Mouse (Mus musculus): ENCODE results near the gene Eid3.

Eid3 gene

GRCm38 (mm10) chr10:82908526-82908925 is 42.1 kb downstream of the Eid3 start:
- DNase-seq (ENCODE audit: low read depth in 1 of 2, low spot score in 2 of 2), result no peak

- DNase-seq (ENCODE audit: low read depth in 1 of 2, low spot score in 2 of 2), result peak in 1 of 2 experiments; percentile 46
Measured at GRCm38 (mm10) chr10:82909382-82909781, 43.0 kb downstream of the Eid3 start.

- DNase-seq (ENCODE audit: low read depth in 1 of 2, low spot score in 2 of 2), result no peak
Measured at GRCm38 (mm10) chr10:82910198-82910597, 43.8 kb downstream of the Eid3 start.

GRCm38 (mm10) chr10:82913238-82913637 is 46.8 kb downstream of the Eid3 start:
- no peak for DNase-seq (ENCODE audit: low read depth in 1 of 2, low spot score in 2 of 2)

GRCm38 (mm10) chr10:82913772-82914171 is 47.3 kb downstream of the Eid3 start:
- peak in 1 of 2 experiments; percentile 26 for DNase-seq (ENCODE audit: low read depth in 1 of 2, low spot score in 2 of 2)
